Mouse (Mus musculus) kidney, embryonic 14.5 days (tissue): ENCODE results near the gene Muc4. TPM values are rescaled to one million over a fixed set of nuclear protein-coding genes. Genes with fewer than 3 reads are reported as not detected.
A peak's percentile ranks its signal among the peaks of the same experiment; 100 is the strongest.

Experiments used
- ATAC-seq: fragments of 200-750 bp; cut with Nextera tagmentation; 2 replicates; pipeline ENCODE4 v1.8.0; 2017; ENCODE audit warnings: moderate number of reproducible peaks, mild to moderate bottlenecking, moderate TSS enrichment, moderate library complexity; ENCODE audit not compliant: low FRiP score, low TSS enrichment
- H3K27ac ChIP-seq: fragments of 300-500 bp; sonication (generic); 2 replicates; pipeline ENCODE4 v1.5.1; 2014; ENCODE audit warnings: low read depth, mild to moderate bottlenecking, low read length, moderate library complexity, mixed read lengths
- H3K27me3 ChIP-seq: fragments of 300-500 bp; sonication (generic); 2 replicates; pipeline ENCODE4 v1.6.1; 2014; ENCODE audit warnings: mild to moderate bottlenecking, low read length; ENCODE audit not compliant: control insufficient read depth, insufficient read depth
- H3K36me3 ChIP-seq: fragments of 300-500 bp; sonication (generic); 2 replicates; pipeline ENCODE4 v1.6.1; 2014; ENCODE audit warnings: low read length, mixed read lengths; ENCODE audit not compliant: control insufficient read depth, insufficient read depth
- H3K4me1 ChIP-seq: fragments of 300-500 bp; sonication (generic); 2 replicates; pipeline ENCODE4 v1.6.1; 2014; ENCODE audit warnings: low read length, mixed read lengths; ENCODE audit not compliant: control insufficient read depth, insufficient read depth
- H3K4me2 ChIP-seq: fragments of 300-500 bp; sonication (generic); replicated peaks from 2 replicates; pipeline ENCODE4 v1.6.1; 2014; ENCODE audit warnings: low read depth, mild to moderate bottlenecking, low read length
- H3K4me3 ChIP-seq: fragments of 300-500 bp; sonication (generic); 2 replicates; pipeline ENCODE4 v1.5.1; 2014; ENCODE audit warnings: mild to moderate bottlenecking, low read length
- H3K9ac ChIP-seq: fragments of 300-500 bp; sonication (generic); 2 replicates; pipeline ENCODE4 v1.6.1; 2014; ENCODE audit warnings: low read depth, mild to moderate bottlenecking, low read length, moderate library complexity
- H3K9me3 ChIP-seq: fragments of 300-500 bp; sonication (generic); 2 replicates; pipeline ENCODE4 v1.6.1; 2016; ENCODE audit warnings: low read length; ENCODE audit not compliant: control insufficient read depth
- WGBS: fragments of 180-500 bp; shearing (Covaris S2); extraction: QIAGEN DNeasy Blood & Tissue Kit; methylation state at CpG from one replicate; pipeline ENCODE4 v1.1.7; 2014; 5-methylcytosine and 5-hydroxymethylcytosine counted together
- polyA plus RNA-seq: library from polyadenylated mRNA; unstranded; fragments of >200 nt; fragmentation: Nextera tagmentation; extraction: Ambion mirVana; gene quantifications from 2 replicates; pipeline ENCODE4 v1.2.1, GENCODE M21; 2014

Gene Muc4
- polyA plus RNA-seq, 1 experiment from 2014 or later, result 0.27 TPM

DNA sequence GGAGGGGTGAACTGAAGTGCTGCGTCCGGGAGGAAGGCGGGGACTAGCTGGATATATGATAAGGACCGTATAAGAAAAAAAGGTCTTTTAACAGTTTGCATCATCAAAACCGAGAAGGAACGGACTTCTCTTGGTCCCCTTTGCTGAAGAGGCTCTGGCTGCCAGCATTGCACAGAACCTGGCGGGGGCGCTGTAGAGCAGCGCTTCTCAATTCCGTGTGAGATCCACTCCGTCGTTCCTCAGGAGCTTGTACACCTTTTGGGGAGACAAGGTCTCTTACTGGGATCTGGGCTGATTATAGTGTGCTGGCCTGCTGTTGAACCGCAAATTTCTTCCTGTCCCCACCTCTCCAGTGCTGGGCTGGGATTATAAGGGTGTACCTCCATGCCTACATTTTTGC is 20.3 kb upstream of the Muc4 start:
- Histone ChIP-seq H3K36me3 (no peaks in the 10 kb centered on the region), H3K9me3 (no peaks in the 10 kb centered on the region), H3K4me3 (no peak overlapping the region), H3K9ac (no peak overlapping the region), H3K27ac (no peak overlapping the region), H3K27me3 (no peaks in the 10 kb centered on the region), H3K4me2 (0 out of 2 replicates have a peak overlapping the region, but pooled peaks have one; percentile 8), H3K4me1 (no peaks in the 10 kb centered on the region)
- no peak for ATAC-seq
- 34% methylated on average over 13 of the region's 13 CpGs for WGBS

DNA sequence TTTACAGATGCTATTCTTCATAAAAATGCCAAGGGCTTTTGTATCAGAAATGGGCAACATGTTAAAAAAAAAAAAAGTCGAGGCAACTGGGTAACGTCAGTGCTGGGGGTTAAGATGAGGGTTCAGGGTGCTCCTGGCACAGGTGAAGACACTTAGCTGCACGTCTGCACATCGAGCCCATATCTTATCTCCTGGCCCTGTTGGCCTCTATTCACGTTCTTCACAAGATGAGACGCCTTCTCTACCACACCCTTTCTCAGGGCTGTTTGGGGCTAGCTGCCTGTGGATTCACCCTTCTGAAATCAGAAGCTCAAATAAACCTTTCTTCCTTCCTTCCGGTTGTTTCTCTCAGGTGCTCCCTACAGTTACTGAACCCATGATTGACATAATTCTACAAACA is 12.5 kb upstream of the Muc4 start:
- H3K9me3 ChIP-seq, result no peaks in the 10 kb centered on the region
- no peak overlapping the region for H3K4me3 ChIP-seq
- no peak overlapping the region for H3K4me2 ChIP-seq
- no peak for ATAC-seq
- 85% methylated on average over 7 of the region's 7 CpGs for WGBS
- no peaks in the 10 kb centered on the region for H3K36me3 ChIP-seq
- no peaks in the 10 kb centered on the region for H3K27me3 ChIP-seq
- H3K27ac ChIP-seq, result no peak overlapping the region
- H3K4me1 ChIP-seq, result no peaks in the 10 kb centered on the region
- no peak overlapping the region for H3K9ac ChIP-seq

DNA sequence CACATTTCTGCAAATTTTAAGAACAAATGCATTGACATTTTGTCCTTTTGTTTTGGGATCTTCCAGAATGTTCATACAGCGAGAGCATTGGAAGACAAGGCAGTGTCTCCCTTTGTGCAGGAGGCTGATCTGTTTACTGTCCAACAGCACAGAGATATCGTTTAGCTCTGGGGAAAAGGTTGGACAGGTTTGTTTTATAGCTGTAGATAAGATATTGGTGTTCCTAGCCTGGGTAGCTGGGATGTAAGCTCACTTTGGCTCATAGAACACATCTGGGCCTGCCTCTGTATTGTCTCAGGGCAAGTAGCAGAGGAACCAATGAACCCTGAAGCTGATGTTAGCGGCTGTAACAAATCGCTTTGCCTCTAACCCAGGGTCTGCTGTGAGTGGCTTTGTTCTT is 11.9 kb upstream of the Muc4 start:
- Histone ChIP-seq H3K4me2 (no peak overlapping the region), H3K27me3 (no peaks in the 10 kb centered on the region), H3K9me3 (no peaks in the 10 kb centered on the region), H3K36me3 (no peaks in the 10 kb centered on the region), H3K27ac (no peak overlapping the region), H3K9ac (no peak overlapping the region), H3K4me3 (no peak overlapping the region), H3K4me1 (no peaks in the 10 kb centered on the region)
- WGBS, result 61% methylated on average over 4 of the region's 4 CpGs
- no peak for ATAC-seq

DNA sequence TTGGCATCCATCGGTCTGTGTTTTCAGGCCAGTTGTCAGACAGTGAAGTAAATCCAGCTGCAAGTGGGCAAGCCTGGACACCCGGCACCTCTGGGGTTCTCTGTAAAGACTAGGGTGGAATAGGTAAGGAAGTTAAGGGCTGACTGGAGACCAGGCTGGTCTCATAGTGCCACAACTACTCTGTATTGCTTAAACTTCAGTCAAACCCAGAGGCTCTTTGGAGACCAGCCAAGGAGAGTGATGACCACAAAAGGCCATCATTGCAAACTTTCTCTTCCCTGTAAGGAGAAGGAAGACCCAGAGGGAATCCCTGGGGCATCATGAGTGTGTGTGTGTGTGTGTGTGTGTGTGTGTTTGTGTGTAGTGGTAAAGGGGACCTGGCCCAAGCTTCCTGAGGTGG is 11.4 kb upstream of the Muc4 start:
- no peak overlapping the region for H3K4me3 ChIP-seq
- WGBS, result 84% methylated on average over 2 of the region's 2 CpGs
- ATAC-seq, result no peak
- no peak overlapping the region for H3K27ac ChIP-seq
- H3K4me1 ChIP-seq, result no peaks in the 10 kb centered on the region
- no peaks in the 10 kb centered on the region for H3K27me3 ChIP-seq
- no peak overlapping the region for H3K4me2 ChIP-seq
- no peaks in the 10 kb centered on the region for H3K9me3 ChIP-seq
- no peak overlapping the region for H3K9ac ChIP-seq
- no peaks in the 10 kb centered on the region for H3K36me3 ChIP-seq

DNA sequence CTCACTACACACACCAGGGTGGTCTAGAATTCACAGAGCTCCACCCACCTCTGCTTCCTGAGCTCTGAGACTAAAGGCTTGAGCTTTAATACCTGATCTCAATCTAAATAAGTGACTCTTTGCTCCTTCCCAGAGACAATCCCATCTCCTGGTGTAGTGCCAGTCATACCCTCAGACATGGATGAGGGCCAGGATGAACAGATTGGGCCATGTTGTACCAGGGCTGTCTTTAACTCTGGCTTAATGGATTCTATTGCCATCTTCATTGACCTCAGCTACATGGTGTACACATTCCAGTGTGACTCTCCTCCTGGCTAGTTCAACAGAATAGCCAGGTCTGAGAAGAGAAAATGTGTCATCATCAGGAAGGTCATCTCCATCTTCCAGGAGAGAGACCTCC is 9.2 kb upstream of the Muc4 start:
- no peak overlapping the region for H3K4me3 ChIP-seq
- ATAC-seq, result no peak
- H3K4me2 ChIP-seq, result no peak overlapping the region
- H3K27ac ChIP-seq, result no peak overlapping the region
- no peaks in the 10 kb centered on the region for H3K27me3 ChIP-seq
- no peaks in the 10 kb centered on the region for H3K9me3 ChIP-seq
- no peaks in the 10 kb centered on the region for H3K36me3 ChIP-seq
- no peak overlapping the region for H3K9ac ChIP-seq
- no peaks in the 10 kb centered on the region for H3K4me1 ChIP-seq

DNA sequence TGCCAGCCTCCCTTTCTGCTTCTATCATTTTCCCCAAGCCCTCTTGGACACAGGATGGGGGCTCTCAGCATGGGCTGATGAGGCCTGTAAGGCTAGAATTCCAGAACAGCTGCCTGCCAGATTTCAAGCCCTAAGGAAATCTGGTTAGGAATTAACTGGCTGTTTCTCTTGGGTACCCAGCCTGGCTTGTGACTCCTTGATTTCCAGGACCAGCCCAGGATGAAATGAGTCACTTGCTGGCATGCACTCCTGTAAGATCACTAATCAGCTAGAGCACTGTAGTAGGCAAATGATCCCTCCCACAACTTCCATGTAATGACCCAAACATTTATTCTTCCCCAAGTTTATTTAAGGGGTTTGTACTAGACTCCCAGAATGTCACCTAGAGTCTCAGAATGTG is 7.4 kb upstream of the Muc4 start:
- no peak for ATAC-seq
- no peak overlapping the region for H3K4me2 ChIP-seq
- no peaks in the 10 kb centered on the region for H3K4me1 ChIP-seq
- H3K27me3 ChIP-seq, result no peaks in the 10 kb centered on the region
- H3K36me3 ChIP-seq, result no peaks in the 10 kb centered on the region
- H3K9ac ChIP-seq, result no peak overlapping the region
- H3K4me3 ChIP-seq, result no peak overlapping the region
- H3K27ac ChIP-seq, result no peak overlapping the region
- no peaks in the 10 kb centered on the region for H3K9me3 ChIP-seq

DNA sequence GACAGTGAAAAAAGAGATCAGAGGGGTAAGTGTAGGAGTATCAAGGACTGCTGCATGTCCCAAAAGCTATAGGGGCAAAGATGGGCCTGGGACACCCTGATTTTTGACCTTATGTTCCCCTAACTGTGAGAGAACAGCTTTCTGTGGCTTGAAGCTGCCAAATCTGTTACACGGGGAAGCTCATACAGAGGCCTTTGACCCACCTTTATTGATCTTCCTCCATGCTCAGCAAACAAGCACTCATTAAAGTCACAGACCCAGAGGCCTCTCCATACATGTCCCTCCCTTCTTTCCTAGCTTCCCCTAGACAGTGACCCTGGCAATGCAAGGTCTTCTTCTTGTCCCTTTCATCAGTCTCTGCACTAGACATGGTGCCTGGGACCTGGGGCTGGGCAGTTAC is 7.0 kb upstream of the Muc4 start:
- H3K4me3 ChIP-seq, result no peak overlapping the region
- H3K4me2 ChIP-seq, result no peak overlapping the region
- WGBS, result 29% methylated on average over 1 of the region's 1 CpGs
- H3K4me1 ChIP-seq, result no peaks in the 10 kb centered on the region
- no peaks in the 10 kb centered on the region for H3K27me3 ChIP-seq
- no peaks in the 10 kb centered on the region for H3K36me3 ChIP-seq
- no peak overlapping the region for H3K9ac ChIP-seq
- ATAC-seq, result no peak
- H3K9me3 ChIP-seq, result no peaks in the 10 kb centered on the region
- H3K27ac ChIP-seq, result no peak overlapping the region

DNA sequence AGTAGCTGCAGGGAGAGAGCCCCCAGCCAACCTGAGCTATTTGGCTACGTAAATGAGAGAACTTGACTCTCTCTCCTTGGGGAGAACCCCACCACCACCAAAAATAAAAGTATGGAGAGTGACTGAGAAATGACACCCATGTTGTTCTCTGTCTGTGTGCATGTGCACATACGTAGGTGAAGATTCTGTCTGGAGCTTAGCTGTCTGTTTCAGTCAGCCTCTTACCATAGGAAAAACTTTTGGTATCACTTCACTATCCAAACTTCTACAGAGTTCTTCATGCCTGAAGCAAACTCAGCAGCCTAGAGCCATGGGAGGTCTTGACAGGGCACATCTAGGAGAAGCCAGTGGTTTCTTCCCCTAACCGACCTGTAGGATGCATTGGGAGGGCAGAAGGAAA is 2.5 kb upstream of the Muc4 start:
- ATAC-seq, result no peak
- Histone ChIP-seq H3K27ac (no peak overlapping the region), H3K27me3 (no peaks in the 10 kb centered on the region), H3K9ac (no peak overlapping the region), H3K4me1 (no peaks in the 10 kb centered on the region), H3K4me3 (no peak overlapping the region), H3K36me3 (no peaks in the 10 kb centered on the region), H3K4me2 (no peak overlapping the region), H3K9me3 (no peaks in the 10 kb centered on the region)
- 95% methylated on average over 3 of the region's 3 CpGs for WGBS

DNA sequence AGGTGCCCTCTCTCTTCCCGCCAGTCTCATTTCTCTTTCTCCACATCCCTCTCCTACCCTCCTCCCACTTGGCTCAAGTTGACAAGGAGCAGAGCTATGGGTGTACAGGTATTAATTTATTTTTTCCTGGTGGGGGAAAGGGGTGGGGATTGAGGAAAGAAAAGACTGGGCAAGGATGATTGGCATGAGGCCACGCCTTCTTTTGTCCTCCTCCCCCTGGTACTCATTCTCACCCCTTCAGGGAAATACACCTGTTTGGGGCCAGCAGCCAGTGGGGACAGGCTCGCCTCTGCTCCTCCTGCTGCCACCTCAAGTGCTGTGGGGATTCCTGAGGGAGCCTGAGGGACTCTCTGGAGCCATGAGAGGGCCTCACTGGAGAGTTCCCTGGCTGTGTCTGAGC is 336 bp downstream of the Muc4 start:
- Histone ChIP-seq H3K27ac (no peak overlapping the region), H3K4me3 (no peak overlapping the region), H3K4me1 (no peaks in the 10 kb centered on the region), H3K36me3 (no peaks in the 10 kb centered on the region), H3K9ac (no peak overlapping the region), H3K4me2 (no peak overlapping the region), H3K27me3 (no peaks in the 10 kb centered on the region), H3K9me3 (no peaks in the 10 kb centered on the region)
- WGBS, result 53% methylated on average over 3 of the region's 3 CpGs
- ATAC-seq, result no peak
